Mouse (Mus musculus) midbrain, embryonic 11.5 days (tissue): ENCODE results near the gene B3glct. TPM values are rescaled to one million over a fixed set of nuclear protein-coding genes. Genes with fewer than 3 reads are reported as not detected.

Experiments
- ATAC-seq: fragments of 200-750 bp; cut with Nextera tagmentation; 2 replicates; pipeline ENCODE4 v1.8.0; 2017; ENCODE audit warnings: moderate TSS enrichment, moderate library complexity; ENCODE audit not compliant: low FRiP score
- DNase-seq: peaks from one replicate; pipeline ENCODE4 v3.0.0; 2015; ENCODE audit warnings: low spot score; ENCODE audit errors: missing footprints
- H3K27ac ChIP-seq: fragments of 300-500 bp; sonication (generic); 2 replicates; pipeline ENCODE4 v1.5.1; 2014; ENCODE audit warnings: low read depth, low read length
- H3K27me3 ChIP-seq: fragments of 300-500 bp; sonication (generic); 2 replicates; pipeline ENCODE4 v1.6.1; 2014; ENCODE audit warnings: mild to moderate bottlenecking, low read length, moderate library complexity, mixed read lengths; ENCODE audit not compliant: control insufficient read depth, insufficient read depth
- H3K36me3 ChIP-seq: fragments of 300-500 bp; sonication (generic); 2 replicates; pipeline ENCODE4 v1.6.1; 2014; ENCODE audit warnings: mild to moderate bottlenecking, low read length, moderate library complexity, mixed read lengths; ENCODE audit not compliant: control insufficient read depth, insufficient read depth
- H3K4me1 ChIP-seq: fragments of 300-500 bp; sonication (generic); 2 replicates; pipeline ENCODE4 v1.6.1; 2014; ENCODE audit warnings: low read length; ENCODE audit not compliant: control insufficient read depth, insufficient read depth
- H3K4me2 ChIP-seq: fragments of 300-500 bp; sonication (generic); 2 replicates; pipeline ENCODE4 v1.6.1; 2014; ENCODE audit warnings: mild to moderate bottlenecking, moderate library complexity
- H3K4me3 ChIP-seq: fragments of 300-500 bp; sonication (generic); 2 replicates; pipeline ENCODE4 v1.5.1; 2014; ENCODE audit warnings: low read depth, low read length
- H3K9ac ChIP-seq: fragments of 300-500 bp; sonication (generic); 2 replicates; pipeline ENCODE4 v1.6.1; 2014; ENCODE audit warnings: low read length
- H3K9me3 ChIP-seq: fragments of 300-500 bp; sonication (generic); 2 replicates; pipeline ENCODE4 v1.6.1; 2016; ENCODE audit warnings: low read length; ENCODE audit not compliant: control insufficient read depth
- WGBS: fragments of 180-500 bp; shearing (Covaris S2); extraction: QIAGEN DNeasy Blood & Tissue Kit; methylation state at CpG from one replicate; pipeline ENCODE4 v1.1.7; 2014; 5-methylcytosine and 5-hydroxymethylcytosine counted together
- polyA plus RNA-seq: library from polyadenylated mRNA; unstranded; fragments of >200 nt; fragmentation: Nextera tagmentation; extraction: Ambion mirVana; gene quantifications from 2 replicates; pipeline ENCODE4 v1.2.1, GENCODE M21; 2014

Gene B3glct
- polyA plus RNA-seq = 16.0 and 18.7 TPM in 2 replicates

DNA sequence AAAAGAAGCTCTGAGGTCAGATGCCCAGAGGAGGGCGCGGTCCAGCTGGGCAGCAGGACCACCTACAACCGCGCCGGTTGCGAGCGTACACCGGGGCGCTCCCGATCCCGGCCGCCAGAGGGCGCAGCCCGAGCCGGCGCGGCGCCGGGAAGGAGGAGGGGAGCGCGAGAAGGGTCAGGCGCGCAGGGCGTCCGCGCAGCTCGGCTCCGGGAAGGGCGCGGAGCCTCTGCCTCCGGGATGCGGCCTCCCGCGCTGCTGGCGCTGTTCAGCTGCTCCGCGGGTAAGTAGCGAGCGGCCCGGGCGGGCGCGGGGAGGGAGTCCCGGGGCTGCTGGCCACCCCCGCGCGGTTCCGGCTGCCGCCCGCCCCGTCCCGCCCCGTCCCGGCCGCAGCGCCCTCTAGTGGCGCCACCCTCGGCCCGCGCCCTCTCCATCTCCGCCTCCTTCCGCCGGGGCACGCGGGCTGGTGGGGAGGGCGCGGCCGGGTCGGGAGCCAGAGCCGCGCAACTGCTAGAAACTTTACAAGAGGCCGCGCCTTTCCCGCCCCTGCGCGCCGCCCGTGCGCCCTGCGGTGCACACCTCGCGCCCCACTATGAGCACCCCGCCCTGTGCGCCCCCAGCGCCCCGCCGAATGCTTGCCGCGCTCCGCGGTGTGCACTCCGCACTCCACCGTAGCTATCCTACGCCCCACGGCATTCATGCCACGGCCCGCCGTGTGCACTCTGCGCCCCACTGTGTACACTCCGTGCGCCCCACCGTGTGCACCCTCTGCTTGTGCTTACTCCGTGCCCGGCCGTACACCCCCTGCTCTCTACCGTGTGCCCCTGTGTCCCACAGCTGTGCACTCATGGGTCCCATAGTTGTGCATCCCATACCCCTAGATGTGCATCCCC is at the start of gene B3glct:
Gene B3glct, plus strand, starts transcription at position 131 of the 890 bp plus-strand sequence.
- peak within 1 kb of the TSS; percentile 87 for H3K9ac ChIP-seq
- H3K9me3 ChIP-seq = no peaks in the 10 kb centered on the region
- H3K27me3 ChIP-seq = no peaks in the 10 kb centered on the region
- H3K27ac ChIP-seq = peak within 1 kb of the TSS; percentile 53; the same call in 1 of the 2 replicates
- peak; percentile 99 for DNase-seq
- peak within 1 kb of the TSS; percentile 74 for H3K4me3 ChIP-seq
- no peaks in the 10 kb centered on the region for H3K36me3 ChIP-seq
- under 1% methylated on average over 74 of the region's 106 CpGs for WGBS
- H3K4me1 ChIP-seq = peaks cover 9% of the 10 kb centered on the region; the same call in 1 of the 2 replicates
- peak within 1 kb of the TSS; percentile 96 for H3K4me2 ChIP-seq
- ATAC-seq = peak; percentile 96

DNA sequence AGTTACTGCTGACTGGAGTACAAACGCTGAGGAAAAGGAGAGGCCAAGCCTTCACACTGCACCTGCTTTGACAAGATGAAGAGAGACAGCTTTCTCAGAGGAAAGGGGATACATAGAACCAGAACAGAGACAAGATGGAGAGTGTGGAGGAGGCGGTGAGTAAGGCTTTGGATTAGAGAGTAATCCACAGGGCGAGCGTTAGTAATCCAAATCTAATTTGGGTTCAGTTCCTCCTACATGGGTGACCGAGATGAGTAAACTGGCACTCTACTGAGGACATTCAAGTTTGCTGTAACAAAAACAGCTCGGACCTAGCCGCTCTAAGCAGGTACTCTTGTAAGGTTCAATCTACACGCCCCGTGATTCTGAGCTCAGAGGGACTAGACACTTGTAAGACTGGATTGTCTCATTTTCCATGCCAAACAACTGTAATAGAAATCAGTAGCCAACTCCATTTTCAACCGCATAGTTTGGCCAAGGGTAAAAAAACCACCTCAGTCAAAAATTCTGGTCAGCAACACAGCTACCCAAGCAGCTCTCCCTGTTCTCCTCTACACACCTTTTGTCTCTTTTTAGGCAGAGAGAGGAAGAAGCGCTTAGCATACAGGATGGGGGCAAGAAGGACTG is 43.5 kb upstream of the B3glct start:
- ATAC-seq = no peak
- peak overlapping the region; percentile 91 for H3K4me2 ChIP-seq
- H3K9me3 ChIP-seq = no peaks in the 10 kb centered on the region
- peaks cover 21% of the 10 kb centered on the region for H3K36me3 ChIP-seq
- H3K27me3 ChIP-seq = no peaks in the 10 kb centered on the region
- WGBS = 79% methylated on average over 11 of the region's 11 CpGs
- no peak overlapping the region for H3K27ac ChIP-seq
- peak overlapping the region; percentile 71 for H3K4me3 ChIP-seq
- H3K4me1 ChIP-seq = peaks cover 15% of the 10 kb centered on the region
- H3K9ac ChIP-seq = peak overlapping the region; percentile 83
- no peak for DNase-seq

DNA sequence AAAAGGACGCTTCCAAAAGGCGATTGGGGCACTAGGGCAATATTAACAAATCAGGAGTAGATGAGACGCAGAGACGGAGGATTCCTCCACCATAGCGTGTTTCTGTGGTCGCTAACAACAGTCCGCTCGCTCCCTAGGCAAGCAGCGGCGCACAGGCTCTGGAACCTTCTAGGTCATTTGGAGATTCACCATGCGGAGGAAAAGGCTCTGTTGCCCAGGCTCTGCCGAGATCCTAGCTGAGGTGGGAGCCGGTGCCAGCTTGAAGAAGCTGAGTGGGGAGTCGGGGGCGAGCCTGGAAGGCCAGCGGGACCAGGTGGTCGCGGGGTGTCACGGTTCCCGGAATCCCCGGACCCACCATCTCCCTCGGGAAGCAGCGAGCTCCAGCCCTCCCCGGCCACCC is 42.5 kb upstream of the B3glct start:
- Histone ChIP-seq H3K4me1 (peaks cover 15% of the 10 kb centered on the region), H3K4me3 (peak overlapping the region; percentile 71), H3K27ac (peak overlapping the region; percentile 72), H3K9ac (peak overlapping the region; percentile 83), H3K4me2 (peak overlapping the region; percentile 91), H3K9me3 (no peaks in the 10 kb centered on the region), H3K36me3 (peaks cover 14% of the 10 kb centered on the region), H3K27me3 (no peaks in the 10 kb centered on the region)
- under 1% methylated on average over 24 of the region's 24 CpGs for WGBS
- no peak for DNase-seq
- ATAC-seq = no peak

DNA sequence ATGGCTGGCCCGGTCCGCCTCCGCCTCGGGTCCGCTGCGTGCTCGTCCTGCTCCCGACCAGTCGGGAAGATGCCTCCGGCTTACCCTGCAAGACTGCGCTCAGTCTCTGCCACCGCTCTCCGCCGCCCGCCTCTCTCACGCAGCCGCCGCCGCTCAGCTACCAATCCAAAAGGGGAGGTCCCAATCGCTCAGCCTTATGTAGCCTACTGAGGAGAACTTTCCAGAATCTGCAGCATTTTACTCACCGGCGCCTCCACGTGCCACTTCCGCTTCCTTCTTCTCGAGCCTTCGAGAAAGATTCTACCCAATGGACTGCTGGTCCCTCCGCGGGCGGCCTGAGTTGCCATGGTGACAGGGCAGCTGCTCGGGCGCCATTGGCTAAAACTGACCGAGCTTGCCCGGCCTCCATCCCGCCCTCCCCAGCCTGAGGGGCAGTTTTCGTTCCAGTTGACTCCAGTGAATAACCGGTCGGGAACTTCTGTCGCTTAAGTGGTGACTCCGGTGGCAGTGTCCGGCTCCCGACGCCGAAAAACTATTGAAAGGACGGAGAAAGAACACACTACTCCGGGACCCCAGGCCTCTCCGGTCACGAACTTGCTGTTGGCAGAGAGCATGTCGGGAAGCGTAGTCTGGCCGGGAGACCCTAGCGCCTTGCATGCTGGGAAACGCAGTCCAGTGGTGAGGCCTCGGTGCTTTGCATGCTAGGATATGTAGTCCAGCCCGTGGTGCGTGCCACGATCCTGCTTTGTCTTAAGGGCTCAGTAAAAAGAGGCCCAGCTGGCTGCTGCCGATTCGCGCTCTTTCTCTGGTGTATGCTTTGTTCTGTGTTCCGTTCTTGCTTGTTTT is 41.7 kb upstream of the B3glct start, which contains the start of gene Hsph1:
Gene Hsph1, minus strand, starts transcription at position 302 of the 846 bp plus-strand sequence.
- Histone ChIP-seq H3K9ac (peak within 1 kb of the TSS; percentile 83), H3K27ac (peak within 1 kb of the TSS; percentile 72), H3K36me3 (peaks cover 7% of the 10 kb centered on the region; the same call in 1 of the 2 replicates), H3K27me3 (no peaks in the 10 kb centered on the region), H3K4me1 (peaks cover 15% of the 10 kb centered on the region), H3K4me3 (peak within 1 kb of the TSS; percentile 71), H3K4me2 (peak within 1 kb of the TSS; percentile 91), H3K9me3 (no peaks in the 10 kb centered on the region)
- under 1% methylated on average over 60 of the region's 60 CpGs for WGBS
- ATAC-seq = peak; percentile 99
- peak; percentile 100 for DNase-seq

DNA sequence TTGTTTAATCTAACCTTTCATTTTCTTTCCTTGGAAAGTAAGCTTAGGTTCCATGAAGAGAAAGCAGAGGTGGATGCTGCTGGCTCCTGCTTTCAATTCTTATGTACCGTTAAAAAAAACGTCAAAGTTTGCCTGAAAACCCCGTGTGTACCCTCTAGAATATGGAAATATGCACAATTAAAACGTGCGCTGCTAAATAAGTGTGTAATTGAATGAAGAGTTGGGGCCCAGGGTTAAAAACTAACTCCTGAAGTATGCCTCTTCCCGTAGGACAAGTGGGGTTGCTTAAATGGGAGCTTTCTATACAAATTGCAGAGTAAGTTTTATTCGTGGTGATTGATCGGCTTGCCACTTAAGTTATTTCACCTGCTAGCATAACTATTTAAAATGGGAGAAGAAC is 40.7 kb upstream of the B3glct start:
- WGBS = 73% methylated on average over 8 of the region's 8 CpGs
- peak overlapping the region; percentile 14; the same call in 1 of the 2 replicates for H3K4me3 ChIP-seq
- peak overlapping the region; percentile 68 for H3K9ac ChIP-seq
- H3K4me1 ChIP-seq = peaks cover 15% of the 10 kb centered on the region
- DNase-seq (peak; percentile 92), ATAC-seq (no peak)
- H3K4me2 ChIP-seq = peak overlapping the region; percentile 91
- no peak overlapping the region for H3K27ac ChIP-seq
- H3K27me3 ChIP-seq = no peaks in the 10 kb centered on the region
- no peaks in the 10 kb centered on the region for H3K9me3 ChIP-seq
- H3K36me3 ChIP-seq = 0 out of 2 replicates have a peak, but pooled peaks cover 4% of the 10 kb centered on the region

DNA sequence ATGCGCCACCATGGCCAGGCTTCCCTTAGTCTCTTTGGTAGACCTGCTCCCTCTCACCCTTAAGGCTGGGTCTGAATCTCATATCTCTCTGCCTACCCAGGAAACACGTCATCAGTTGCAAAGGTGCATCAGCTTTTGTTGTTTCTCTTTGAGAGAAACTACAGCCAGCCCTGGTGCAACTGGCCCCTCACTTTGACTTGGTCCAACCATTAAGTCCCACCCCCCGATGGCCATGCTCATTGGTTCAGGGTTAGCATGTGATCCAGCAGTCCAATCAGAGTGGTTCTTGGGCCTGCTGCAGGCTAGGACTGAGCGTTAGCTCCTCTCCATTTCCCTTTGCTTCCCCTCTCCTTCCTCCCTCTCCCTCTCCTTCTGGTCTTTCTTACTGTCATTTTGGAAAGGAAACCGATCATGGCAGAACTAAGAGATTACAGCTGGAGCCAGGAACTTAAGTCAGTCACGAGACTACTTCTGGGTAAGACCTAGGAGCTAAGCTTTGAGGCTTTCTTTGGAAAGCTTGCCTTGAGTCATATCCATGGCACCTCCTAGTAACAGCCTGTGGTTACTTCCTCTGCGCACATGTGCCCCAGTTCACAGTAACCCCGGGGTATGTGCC is 36.6 kb upstream of the B3glct start:
- no peaks in the 10 kb centered on the region for H3K9me3 ChIP-seq
- ATAC-seq = no peak
- DNase-seq = peak; percentile 76
- H3K4me2 ChIP-seq = no peak overlapping the region
- H3K27me3 ChIP-seq = no peaks in the 10 kb centered on the region
- no peak overlapping the region for H3K4me3 ChIP-seq
- no peak overlapping the region for H3K9ac ChIP-seq
- no peaks in the 10 kb centered on the region for H3K36me3 ChIP-seq
- H3K27ac ChIP-seq = no peak overlapping the region
- 88% methylated on average over 8 of the region's 8 CpGs for WGBS
- 0 out of 2 replicates have a peak, but pooled peaks cover 3% of the 10 kb centered on the region for H3K4me1 ChIP-seq

DNA sequence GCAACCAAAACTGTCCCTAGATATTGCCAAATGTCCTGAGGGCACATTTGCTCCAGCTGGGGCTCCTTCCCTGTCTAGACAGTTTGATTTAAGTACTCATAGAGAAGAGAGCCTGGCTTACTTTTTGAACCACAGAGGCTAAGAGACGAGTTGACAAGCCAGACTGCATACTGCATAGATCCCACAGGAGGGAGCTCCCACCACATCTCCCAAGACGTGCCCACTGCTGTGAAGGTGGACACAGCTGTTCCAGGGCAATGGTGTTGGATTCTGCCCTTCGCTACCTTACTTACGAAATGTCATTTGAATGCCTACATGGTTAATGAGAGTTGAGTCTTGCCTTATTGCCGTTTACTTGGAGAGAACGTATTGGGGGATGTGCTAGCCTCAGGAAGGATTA is 35.7 kb upstream of the B3glct start:
- Histone ChIP-seq H3K36me3 (no peaks in the 10 kb centered on the region), H3K4me1 (0 out of 2 replicates have a peak, but pooled peaks cover 1% of the 10 kb centered on the region), H3K27me3 (no peaks in the 10 kb centered on the region), H3K9me3 (no peaks in the 10 kb centered on the region), H3K27ac (no peak overlapping the region), H3K4me3 (no peak overlapping the region), H3K9ac (no peak overlapping the region), H3K4me2 (no peak overlapping the region)
- DNase-seq (peak; percentile 84), ATAC-seq (no peak; the same call in 1 of the 2 replicates)
- WGBS = 56% methylated on average over 6 of the region's 6 CpGs

DNA sequence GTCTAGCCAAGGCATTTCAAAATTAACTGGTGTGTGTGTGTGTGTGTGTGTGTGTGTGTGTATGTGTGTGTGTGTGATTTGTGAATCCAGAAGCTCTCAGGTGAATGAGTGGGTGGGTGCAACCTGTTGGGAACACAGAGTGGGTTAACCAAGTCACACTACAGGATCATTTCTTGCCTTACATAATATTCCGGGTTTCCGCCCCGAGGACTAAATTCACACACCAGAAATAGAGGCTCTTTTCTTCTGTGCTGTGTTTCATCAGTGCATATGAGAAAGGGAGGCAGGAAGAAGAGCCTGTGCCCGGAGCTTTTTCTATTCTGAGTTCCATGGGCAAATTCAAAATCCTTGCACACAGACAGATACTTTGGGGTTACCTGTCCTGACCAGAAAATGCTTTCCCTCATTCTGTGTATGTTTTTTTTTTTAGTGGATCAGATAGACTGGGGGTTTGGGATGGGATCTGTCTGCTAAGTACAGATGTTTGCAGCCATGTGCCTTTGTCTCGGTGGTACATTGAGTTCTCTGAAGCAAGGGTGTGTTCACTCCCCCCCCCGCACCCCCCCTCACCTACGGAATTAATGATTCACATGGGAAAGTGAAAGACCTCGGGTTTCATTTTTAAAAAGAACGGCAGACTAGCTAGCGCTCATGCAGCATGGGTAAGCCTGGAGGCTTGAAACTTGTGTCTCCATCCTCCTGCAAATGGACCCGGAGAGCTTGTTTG is 35.1 kb upstream of the B3glct start:
- no peaks in the 10 kb centered on the region for H3K9me3 ChIP-seq
- no peak for ATAC-seq
- H3K36me3 ChIP-seq = no peaks in the 10 kb centered on the region
- no peak overlapping the region for H3K4me2 ChIP-seq
- no peaks in the 10 kb centered on the region for H3K27me3 ChIP-seq
- WGBS = 86% methylated on average over 11 of the region's 11 CpGs
- H3K4me3 ChIP-seq = no peak overlapping the region
- H3K4me1 ChIP-seq = no peaks in the 10 kb centered on the region
- DNase-seq = peak; percentile 31
- H3K27ac ChIP-seq = no peak overlapping the region
- no peak overlapping the region for H3K9ac ChIP-seq
